Mouse (Mus musculus) layer of hippocampus, postnatal 10 days (tissue): Measurements from ENCODE around the gene Farp1. TPM values are rescaled to one million over a fixed set of nuclear protein-coding genes. Genes with fewer than 3 reads are reported as not detected.
A peak's percentile ranks its signal among the peaks of the same experiment; 100 is the strongest.

ENCODE experiments used
- DNase-seq, 2 experiments: peaks; one replicate each; pipeline ENCODE4 v3.0.0; 2021; ENCODE audit warnings: low spot score in 2 of 2
- total RNA-seq, 2 experiments: library from RNA; stranded (reverse); gene quantifications; 2 replicates each; pipeline ENCODE4 v1.2.3; 2021

Farp1 gene
- total RNA-seq, 2 experiments from 2014 or later = 117 to 119 TPM

DNA sequence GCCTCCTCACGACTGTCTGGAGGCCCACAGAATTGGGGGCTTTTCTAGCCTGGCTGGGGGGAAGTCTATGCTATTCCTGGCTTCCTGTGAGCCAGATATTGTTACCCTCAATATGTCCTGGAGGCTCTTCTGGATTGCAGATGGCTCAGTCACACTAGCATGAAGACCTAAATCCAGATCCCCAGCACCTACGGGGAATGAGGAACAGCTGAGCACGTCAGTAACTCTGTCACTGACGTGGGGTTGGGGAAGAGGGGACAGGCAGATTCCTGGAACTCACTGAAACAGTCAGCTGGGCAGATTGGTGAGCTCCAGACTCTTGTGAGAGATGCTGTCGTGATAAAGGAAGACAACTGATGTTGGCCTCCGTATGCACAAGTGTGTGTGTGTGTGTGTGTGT, 181.7 kb downstream of the Farp1 start:
- no peak for DNase-seq

DNA sequence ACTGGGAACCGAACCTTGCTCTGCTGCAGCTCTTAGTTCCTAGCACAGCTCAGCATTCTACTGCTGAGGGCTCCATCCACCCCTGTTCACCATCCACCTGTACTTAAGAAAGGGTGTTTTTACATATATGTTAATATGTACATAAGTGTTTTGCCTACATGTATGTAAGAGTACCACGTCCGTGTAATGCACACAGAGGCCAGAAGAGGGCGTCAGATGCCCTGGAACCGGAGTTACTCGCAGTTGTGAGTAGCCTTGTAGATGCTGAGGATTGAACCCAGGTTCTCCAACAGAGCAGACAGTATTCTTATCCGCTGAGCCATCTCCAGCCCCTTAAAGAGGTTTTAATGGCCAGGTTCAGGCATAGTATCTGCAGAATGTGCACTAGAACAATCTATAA, 183.6 kb downstream of the Farp1 start:
- DNase-seq = no peak

DNA sequence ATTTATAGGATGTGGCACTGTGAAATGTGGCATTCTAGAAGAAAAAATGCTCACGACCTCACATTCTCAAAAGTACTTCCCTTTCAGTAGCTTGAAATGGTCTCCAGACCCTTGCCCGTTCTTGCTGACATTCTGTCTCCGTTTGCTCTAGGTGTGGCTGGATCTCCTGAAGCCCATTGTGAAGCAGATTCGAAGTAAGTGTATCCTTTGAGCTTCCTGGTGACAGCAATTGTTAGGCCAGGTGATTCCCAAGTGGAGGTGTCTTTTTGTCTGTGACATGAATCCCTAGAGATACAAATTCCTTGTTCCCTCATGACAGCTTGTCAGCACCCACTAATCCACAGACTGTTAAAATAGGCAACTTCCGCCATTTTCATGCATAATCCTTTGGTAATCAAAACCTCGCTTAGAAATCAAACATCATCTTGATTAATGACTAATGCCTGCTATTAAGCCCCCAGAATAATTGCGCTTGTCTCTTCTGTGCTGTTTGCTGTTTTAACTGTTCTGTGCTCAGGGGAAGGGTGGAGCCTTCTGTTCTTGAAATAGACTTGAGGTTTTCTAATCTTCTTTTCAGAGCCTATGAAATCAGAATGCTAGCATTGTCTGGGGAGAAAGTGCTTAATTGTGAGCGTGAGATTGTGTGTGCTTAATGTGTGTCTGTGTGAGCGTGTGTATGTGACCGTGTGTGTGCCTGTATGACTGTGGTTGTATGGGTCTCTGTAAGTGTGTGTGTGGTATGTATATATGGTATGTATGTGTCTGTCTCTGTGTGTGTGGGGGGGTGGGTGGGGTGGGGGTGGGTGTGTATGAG, 184.4 kb downstream of the Farp1 start:
- DNase-seq = no peak

DNA sequence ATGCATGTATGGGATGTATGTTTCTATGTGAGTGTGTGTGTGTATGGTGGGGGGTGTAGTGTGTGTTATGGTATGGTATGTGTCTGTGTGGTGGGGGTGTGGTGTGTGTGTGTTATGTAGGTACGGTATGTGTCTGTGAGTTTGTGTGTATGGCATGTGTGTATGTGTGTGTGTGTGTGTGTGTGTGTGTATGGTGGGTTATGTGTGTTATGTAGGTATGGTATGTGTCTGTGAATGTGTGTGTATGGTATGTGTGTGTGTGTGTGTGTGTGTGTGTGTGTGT, 185.0 kb downstream of the Farp1 start:
- DNase-seq = no peak

DNA sequence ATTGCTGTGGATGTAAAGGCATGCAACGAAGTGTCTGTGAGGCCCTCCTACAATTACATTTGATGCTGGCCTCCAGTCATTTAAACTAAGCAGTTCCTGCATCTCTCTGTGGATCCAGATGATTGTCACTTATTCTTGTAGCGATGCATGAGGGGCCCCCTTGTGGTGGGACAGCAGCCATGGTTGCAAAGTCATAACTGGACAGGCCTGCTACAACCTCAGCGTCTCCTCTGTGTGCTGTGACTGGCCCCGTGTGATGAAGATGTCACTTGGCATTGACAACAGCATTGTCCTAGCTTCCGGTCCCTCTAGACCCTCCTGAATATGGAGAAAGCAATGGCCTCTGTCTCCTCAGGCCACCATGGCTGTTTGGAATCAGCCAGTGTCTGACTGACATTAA, 185.7 kb downstream of the Farp1 start:
- peak; percentile 62 to 72 for DNase-seq

DNA sequence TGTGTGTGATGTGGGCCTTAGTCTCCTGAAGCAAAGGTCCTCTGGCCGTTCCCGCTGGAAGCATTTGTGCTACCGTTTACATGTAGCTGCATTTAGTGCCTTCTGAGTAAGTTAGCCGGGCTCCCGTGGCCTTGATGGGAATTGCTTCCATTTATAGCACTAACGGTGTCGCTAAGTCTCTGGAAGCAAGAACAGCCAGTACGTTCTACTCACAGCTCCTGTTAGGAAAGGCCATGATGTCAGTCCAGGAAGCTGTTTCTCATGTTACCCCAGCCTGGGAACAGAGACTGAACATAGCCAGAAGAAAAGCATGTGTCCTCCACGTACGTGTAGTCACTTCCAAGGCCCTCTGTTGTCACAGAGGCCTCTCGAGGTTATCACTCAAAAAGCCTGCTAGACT, 190.8 kb downstream of the Farp1 start:
- no peak for DNase-seq

DNA sequence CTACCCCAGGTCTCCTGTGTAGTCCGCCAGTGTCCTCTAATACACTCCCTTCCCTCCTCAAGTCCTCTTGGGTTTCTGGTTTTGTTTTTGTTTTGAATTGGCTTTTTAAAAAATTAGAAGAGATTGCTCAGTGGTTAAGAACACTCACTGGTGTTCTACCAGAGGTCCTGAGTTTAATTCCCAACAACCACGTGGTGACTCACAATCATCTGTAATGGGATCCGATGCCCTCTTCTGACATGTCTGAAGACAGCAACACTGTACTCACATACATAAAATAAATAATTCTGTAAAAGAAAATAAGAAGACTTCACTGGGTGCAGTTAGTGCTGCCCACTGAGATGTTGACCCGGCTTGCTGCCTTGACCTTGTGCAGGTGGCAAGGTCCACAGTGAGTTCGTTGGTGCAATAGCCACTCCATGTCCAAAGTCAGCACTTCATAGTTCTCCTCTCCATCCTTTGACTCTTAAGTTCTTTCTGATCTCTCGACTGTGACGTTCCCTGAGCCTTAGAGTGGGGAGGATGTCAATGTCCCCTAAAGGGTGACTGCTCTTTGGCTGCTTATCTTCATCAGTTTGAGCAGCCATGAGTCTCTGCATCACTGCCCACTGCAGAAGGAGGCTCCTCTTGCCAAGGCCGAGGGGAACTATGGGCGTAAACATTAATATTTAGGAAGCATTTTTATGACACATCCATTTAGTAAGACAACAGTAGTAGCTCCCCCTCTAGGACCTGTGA, 194.2 kb downstream of the Farp1 start:
- no peak for DNase-seq

DNA sequence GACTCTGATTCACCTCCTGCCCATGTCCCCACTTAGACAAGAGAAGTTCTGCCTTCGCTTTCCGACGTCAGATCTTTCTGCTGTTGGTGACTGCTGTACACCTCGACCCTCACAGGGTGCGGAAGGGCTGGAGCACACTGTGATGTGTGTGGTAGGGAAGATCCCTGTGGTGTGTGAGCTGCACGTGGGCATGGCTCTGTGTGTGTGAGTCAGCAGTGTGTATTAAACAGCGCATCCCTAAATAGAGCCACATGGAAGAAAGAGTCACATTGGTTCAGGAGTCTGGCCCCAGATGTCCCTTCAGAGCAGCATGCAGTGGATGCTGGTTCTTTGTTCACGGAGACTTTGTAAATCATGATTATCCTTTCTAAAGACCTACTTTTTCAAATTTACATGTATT, 196.2 kb downstream of the Farp1 start:
- no peak for DNase-seq

DNA sequence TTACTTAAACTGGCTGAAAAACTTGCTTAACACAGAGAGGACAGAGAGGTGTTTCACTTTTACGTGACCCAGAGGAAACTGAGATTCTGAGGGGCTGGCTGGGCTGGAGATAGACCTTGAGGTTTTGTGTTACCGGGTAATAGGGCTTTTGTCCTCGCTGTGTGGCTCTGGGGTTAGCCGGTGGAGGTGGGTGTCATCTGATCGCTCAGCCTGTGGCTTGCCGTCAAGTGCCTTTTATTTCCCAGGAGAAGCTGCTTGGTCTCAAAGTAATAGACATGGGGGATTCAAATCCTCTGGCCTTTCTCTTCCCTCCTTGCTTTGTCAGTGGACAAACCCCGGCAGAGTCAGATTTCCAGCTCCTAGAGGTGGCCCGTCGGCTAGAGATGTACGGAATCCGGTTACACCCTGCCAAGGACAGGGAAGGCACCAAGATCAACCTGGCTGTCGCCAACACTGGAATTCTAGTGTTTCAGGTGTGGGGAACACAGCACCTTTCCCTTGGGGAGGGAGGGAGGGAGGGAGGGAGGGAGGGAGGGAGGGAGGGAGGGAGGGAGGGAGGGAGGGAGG, 199.8 kb downstream of the Farp1 start:
- DNase-seq = no peak

DNA sequence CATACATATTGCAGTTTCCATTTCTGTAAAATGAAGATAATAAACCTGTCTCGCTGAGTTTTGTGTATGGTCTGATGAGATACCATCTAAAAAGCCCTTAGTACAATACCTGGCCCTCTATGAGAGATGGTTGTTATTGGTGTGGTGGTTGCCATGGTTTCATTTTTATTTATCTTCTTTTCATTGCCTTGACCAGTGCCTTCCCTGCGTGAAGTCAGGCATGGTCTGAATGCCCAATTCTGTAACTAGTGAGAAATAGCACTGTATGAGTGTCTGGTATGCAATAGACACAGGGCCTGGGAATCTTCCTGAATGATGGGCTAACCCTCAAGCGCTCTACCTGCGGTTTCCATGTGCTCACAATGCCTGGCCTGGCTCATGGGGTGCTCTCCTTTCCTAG, 201.7 kb downstream of the Farp1 start:
- no peak for DNase-seq

DNA sequence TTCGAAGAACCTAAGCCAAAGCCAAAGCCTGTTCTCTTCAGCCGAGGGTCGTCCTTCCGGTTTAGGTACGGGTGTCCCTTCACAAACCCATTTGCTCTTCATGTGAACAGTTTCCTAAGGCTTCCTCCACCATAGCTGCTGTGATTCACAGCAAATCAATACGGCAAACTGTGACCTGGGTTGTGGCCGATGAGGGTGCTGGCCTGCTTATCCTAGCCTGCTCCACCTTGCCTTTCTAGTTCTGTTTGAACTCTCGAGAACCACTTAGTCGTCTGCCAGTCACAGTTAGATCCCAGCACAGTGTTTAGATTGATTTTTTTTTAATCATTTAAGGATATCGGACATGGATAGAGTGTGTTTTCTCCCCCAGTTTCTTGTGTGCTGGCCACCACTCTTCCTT, 203.7 kb downstream of the Farp1 start:
- DNase-seq = no peak

DNA sequence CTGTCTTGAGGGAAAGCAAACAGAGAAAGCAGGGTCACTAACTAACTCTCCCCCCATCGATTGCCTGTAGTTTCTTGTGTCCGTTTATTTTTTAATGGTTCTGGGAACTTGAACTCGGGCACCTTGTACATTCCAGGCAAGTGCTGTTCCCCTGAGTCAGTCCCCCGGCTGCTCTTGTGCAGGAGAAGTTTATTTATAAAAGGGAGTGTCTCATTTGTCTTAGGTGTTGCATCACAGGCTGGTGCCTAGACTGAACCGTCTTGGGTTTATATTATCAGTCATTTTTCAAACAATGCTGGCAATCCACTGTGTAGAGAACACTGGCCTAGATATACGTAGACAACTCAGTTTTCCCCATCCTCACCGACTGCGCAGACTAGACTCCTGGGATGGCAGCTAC, 204.4 kb downstream of the Farp1 start:
- no peak for DNase-seq

DNA sequence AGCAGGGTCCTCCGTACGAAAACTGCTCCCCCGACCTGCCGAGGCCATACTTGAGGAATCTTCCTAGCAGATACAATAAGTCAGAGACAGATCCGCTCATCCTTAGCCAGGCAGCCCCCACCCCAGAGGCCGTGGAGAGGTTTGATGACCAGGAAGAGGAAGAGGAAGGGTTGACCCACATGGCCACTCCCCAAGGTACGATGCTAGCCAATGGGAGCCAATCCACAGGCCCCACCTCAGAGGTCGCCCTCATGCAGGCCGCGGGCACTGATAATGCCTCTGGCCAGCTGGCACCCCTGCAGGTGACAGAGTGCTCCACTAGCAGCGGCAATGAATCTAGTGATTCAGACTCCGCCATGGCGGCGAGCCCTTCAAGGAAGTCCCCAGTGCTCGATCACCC, 209.1 kb downstream of the Farp1 start:
- DNase-seq = no peak

DNA sequence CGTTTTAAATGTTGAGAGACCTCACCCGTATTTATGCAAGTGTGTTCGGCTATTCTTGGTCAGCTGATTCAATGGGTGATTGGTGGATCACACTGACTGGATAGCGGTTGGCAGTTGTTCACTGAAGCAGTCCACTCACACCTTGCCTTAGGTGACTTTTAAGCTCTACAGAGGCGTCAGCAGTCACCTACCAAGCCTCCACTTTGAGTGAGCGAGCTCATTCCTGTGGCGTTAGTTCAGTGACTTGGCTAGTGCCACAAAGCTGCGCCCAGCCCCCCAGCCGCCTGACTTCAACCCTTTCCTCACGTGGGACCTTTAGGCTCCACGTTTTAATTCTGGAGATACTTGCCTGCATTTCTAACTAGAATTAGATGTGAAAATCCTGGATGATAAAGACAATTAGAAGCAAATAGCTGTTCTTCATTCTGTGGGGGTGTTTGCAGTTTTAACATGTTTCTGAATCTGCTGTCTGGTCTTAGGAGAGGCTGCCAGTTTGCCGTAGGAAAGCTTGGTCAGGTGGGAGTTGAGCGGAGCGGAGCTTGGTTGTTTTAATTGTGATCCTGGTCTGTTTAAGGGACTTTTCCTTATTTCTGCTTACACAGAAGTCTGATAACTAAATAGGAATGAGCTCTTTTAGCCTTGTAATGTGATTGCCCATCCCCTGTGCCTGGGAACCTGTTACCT, 211.2 kb downstream of the Farp1 start:
- DNase-seq = no peak

DNA sequence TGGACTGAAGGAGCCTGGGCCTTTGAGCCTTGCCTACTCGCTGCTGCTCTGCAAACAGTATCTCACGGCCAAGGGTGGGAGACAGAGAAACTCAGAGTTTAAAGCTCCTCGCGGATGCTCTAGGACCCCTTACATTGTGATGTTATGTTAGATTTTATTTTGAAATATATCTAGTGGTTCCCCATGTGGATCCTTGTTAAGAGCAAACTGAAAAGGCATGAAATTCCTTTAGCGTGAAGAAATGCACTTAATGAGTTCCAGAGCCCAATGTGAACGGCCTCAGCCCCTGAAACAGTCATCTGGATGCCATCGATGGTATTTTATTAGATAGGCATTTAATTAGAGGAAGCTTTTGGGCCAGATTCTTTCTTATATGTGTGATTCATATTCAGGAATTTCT, 212.3 kb downstream of the Farp1 start:
- DNase-seq = no peak

DNA sequence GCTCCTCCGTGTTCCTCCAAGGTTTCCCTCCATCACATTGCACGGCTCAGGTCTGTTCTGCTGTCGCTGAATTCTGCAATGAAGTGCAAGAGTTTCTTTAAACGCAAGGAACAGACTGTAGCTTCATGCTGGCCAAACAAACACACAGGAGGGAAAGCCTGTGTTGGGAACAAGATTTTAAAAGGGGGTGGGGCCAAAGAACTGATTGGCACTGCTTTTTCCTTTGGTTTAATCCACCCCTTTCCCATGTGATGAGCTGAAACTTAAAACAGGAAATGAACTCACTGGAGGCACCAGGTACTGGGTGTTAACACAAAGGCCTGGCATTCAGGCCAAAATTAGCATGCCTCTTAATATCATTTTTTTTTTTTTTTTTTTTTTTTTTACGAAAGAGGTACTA, 213.3 kb downstream of the Farp1 start:
- DNase-seq = no peak

DNA sequence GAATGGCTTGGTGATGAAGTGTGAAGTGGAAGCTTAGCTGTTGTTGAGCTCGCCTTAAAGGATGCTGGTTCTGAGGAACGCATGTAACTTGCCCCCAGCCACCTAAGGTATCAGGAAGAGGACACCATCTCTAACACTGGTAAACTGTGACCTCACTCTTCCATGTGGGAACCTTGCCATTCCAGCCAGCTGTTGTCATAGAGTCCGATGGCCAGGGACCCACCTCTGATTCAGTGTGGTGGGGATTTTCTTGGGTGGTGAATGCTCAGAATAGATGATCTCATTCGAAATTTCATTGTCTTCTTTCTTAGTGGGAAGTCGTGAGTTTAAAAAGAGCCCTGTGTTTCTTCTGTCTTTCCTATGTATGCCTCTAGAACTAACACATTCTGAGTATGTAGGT, 216.1 kb downstream of the Farp1 start:
- DNase-seq = no peak

DNA sequence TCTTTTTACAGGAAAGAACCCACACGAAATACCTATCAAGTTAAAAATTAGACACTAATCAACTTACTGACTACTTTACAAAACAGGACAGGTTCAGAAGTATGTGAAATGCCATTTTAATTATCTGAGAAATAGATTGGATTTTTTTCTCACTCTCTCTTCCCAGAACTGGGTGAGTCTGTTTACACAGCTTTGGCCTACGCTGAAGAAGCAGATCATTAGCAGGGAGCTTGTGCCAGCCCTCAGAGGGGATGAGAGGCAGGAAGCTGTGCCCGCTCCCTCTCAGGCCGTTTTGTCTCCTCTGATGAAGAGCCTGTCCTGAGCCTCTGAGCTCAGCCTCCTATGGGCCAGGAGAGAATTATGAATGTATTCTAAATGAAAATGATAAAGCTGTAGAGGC, 216.7 kb downstream of the Farp1 start:
- DNase-seq = no peak

DNA sequence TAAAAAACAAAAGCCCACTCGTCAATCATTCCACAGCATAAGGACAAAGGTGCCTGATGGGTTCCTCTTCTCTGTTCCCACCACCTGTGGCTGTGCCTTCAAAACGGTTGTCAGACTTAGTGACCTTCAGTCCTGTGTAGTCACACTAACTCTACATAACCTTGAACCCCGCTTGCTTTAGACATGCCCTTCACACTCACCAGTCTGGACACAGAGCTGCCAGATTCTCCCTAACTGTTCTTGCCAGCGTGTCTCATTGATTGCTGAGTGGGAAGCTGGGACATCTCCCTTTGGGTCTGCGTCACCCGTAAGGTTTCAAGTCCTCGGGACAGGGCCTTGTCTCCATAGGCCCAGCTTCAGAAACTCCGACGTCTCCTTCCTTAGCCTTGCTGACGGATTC, 217.5 kb downstream of the Farp1 start:
- no peak for DNase-seq

DNA sequence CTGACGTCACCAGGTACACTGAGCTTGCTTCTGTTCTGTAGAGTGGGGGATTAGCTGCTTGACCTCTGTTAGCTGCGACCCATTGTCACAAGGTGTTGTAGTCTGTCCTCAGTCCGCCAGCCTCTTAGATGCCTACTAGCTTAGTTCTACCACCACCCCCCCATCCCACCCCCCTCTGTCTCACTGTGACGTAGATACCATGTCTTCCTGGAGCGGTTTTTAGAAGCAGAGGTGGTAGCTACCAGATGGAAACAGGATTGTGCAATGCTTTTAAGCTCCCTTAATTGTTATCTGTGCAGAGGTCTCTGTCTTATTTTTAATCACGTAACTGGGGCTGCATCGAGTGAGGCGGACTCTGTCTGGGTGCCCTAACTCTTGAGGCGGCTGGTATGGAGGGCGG, 219.9 kb downstream of the Farp1 start:
- no peak for DNase-seq

DNA sequence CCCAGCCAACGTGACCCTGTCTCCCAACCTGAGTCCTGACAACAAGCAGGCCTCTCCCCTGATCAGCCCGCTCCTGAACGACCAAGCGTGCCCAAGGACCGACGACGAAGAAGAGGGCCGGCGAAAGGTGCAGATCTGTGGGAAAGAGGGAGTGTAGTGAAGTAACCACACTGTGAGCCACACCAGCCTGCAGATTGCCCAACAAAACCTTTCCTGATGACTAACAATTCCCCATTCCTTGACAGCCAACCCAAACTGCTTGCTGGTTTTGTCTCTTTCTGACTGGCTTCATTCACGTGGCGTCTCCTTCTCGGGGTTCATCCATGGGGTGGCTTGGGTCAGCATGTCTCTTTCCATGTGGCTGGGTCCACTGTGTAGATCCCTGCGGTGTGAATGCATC, 220.5 kb downstream of the Farp1 start:
- no peak for DNase-seq

DNA sequence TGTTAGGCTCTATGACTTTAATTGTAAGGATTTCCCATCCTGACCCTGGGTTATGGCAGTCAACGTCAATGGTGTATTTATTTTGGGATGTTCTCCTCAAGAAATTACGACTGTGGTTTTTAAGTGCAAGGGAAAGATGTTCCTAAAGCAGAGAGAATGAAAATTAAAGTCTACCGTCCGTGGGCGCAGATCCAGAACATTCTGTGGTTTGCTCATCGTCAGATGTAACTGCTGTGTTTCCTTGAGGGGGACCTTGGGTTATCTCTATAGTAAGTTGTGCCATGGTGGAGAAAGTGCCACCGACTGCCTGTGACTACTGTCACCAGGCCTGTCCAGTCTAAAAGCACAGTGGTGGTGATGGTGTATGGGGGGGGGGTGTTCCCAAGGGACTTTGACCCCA, 221.9 kb downstream of the Farp1 start:
- DNase-seq = no peak
